Mouse (Mus musculus) heart, postnatal 10 days (tissue): ENCODE results near the gene Chga. TPM values are rescaled to one million over a fixed set of nuclear protein-coding genes. Genes with fewer than 3 reads are reported as not detected.
A peak's percentile ranks its signal among the peaks of the same experiment; 100 is the strongest.

Source experiments
- DNase-seq, 2 experiments: peaks; one replicate each; pipeline ENCODE4 v3.0.0; 2021
- intact Hi-C: fragments of 180-260 bp; cut with DNase I; formaldehyde crosslinking; loops from one replicate; pipeline ENCODE4 v1.15.1; 2025
- total RNA-seq, 2 experiments: library from RNA; stranded (reverse); gene quantifications; 2 replicates each; pipeline ENCODE4 v1.2.3; 2021

Chga gene
- total RNA-seq, 2 experiments from 2014 or later, result not detected

DNA sequence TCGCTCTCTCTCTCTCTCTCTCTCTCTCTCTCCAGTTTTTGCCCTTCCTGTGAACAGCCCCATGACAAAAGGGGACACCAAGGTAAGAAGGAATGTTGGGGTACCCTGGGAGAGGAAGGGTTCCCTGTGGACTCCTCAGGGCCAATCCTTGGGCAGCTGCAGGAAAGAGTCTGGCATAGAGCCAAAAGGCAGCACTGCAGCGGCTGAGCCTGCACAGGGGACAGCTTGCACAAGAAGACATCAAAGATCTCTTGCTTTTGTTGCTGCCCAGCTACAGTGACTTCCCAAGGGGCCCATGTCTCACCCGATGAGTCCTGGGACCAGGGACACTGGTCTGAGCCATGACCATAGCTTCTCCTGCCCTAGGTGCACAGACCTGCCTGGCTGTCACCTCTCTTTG lies 1.1 kb downstream of the Chga start:
- no peak for DNase-seq
- intact Hi-C loops, result no loop called here

DNA sequence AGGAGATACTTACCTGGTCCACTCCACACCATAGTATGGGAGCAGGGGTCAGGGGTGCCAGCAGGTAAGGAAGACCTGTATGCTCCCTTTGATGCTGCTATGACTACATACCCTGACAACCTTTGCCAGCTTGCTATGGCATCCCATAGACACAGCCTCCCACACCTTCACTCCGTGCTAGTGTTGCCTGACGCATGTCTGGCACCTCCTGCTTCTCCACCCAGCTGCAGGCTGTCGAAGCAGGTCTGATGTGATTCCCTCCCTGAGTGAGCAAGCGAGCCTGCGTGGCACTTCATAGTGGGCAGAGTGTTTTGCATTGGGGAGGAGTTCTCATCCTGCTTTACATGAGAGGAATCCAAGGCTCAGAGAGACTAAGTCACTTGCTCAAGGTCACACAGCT lies 2.6 kb downstream of the Chga start:
- no peak for DNase-seq
- intact Hi-C loops, result no loop called here

DNA sequence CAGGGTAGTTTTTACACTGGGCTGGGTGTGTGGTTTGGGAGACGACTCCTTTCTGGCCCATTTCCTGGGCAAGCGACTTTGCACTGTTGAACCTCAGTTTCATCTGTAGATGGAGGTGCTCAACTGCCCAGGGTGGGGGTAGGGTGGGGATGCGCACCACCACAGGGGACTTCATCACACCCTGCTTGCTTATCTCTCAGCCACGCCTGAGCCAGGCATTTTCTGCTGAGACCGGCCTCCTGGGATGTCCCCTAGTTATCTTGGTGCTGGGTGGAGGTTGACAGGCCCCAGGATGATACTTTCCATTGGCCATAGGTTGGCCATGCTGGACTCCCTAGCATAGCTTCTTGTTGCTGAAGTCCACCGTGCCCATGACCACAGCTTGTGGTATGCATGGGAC lies 10.3 kb downstream of the Chga start:
- intact Hi-C loops, result no loop called here
- DNase-seq, result no peak

DNA sequence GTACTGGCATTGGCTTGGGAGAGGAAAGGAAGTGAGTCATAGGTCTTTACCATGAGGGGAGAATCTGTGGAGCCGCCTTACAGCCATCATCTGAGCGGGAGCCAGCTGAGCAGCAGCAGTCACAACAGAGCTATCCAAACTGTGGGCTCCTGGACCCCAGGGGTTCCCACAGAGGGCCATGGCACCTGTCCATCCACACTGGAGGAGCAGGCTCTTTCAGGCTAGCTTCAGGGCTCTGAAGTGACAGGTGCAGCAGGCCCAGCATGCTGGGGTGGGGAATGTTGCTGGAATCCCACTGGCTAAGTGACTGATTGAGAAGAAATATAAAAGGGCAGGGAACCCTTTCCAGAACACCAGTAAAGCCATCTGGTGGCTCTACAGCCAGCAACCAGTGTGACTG lies 12.2 kb downstream of the Chga start:
- intact Hi-C loops, result no loop called here
- DNase-seq, result no peak

DNA sequence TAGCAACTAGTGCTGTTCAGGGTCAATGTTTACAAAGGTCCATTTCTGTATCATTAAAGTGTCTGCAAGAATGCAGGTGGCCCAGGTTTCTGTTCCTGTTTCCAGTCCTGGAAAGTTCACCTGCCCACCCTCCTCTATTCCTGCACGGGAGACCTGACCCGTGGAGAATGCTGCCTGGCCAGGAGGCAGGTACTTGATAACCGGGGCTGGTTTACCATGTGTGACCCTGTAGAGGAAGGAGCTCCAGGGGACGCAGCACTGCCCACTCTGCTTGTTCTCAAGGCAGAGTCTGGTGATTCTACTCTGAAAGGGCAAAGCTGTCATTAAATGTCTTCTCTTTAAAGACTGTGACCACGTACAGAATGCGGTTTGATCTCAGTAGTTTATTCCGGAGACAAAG lies 13.4 kb downstream of the Chga start:
- DNase-seq, result no peak
- intact Hi-C loops, result no loop called here

DNA sequence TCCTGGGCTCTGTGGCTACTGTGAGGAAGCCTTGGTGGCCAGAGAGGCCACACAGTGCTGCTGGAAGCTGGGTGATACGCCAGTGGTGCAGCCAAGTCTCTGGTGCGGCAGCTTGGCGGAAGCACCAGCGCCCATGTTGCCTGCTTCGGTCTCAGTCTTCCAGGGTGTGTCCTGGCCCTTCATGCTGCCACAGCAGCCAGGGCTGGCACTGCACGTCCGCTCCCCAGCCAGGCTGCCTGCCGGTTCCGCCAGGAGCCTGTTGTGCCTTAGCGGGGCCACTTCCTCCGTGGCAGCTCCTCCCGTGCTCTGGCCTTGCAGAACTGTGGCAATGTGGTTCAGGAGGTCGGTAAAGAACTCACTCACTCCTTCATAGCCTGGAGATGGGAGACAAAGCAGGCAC lies 15.3 kb downstream of the Chga start:
- intact Hi-C loops, result loop anchor here (10.0 kb wide), 1 partner anchor 495 kb away; no protein-coding TSS in a partner anchor
- no peak for DNase-seq

DNA sequence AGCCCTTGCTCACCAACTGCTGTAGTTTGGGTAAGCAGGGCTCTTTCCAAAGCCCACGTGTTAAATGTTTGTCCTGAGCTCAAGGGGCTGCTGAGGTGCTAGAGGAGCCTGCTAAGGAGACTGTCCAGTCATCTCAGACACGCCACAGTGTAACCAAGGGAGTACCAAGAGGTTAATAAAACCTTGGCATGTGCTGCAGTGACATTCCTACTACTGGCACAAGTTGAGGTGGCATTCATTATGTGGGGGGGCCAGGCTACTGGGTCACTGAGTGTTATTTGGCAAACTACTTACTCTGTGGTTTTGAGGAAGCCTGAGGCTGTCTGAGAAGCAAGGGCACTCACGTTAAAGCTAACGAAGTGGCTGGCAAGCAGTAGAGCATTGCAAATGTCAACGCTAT lies 16.0 kb downstream of the Chga start:
- DNase-seq, result no peak
- intact Hi-C loops, result loop anchor here (10.0 kb wide), 1 partner anchor 494 kb away; no protein-coding TSS in a partner anchor

DNA sequence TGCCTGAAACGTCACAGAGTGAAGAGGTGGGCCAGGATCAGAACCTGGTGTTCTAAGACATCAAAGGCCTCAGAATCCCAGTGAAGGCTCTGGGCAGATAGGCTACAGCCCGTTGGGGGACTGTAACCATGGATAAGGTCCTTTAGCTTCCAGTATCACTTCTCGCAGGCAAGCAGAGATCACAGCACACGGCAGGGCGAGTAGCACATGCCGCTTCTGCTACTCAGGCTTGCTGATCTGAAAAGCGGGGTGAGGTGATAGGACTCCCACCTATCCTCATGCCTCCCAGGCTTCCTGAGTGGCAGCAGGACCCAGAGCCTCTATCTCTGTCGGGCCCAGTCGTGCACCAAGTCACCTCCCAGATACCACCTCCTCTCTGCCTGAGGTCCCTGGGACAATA lies 16.9 kb downstream of the Chga start:
- intact Hi-C loops, result loop anchor here (10.0 kb wide), 1 partner anchor 493 kb away; no protein-coding TSS in a partner anchor
- no peak for DNase-seq

DNA sequence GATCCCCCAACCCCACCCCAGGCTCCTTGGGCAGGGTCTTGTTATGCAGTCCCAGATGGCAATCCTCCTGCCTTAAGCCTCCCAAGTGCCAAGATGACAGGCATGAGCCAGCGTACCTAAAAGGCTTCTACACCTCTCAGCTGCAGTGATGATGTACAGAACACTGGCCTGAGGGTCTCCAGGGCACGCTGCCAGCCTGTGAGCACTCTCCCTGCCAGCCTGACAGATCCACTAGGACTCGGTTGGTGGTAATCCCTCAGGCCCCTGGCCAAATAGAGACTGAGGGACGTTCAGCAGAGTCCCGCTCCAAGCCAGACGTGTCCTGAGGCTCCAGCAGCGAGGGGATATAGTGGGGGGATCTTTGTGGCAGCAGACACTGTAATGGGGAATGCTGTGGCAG lies 18.3 kb downstream of the Chga start:
- DNase-seq, result no peak
- intact Hi-C loops, result loop anchor here (10.0 kb wide), 1 partner anchor 492 kb away; no protein-coding TSS in a partner anchor

DNA sequence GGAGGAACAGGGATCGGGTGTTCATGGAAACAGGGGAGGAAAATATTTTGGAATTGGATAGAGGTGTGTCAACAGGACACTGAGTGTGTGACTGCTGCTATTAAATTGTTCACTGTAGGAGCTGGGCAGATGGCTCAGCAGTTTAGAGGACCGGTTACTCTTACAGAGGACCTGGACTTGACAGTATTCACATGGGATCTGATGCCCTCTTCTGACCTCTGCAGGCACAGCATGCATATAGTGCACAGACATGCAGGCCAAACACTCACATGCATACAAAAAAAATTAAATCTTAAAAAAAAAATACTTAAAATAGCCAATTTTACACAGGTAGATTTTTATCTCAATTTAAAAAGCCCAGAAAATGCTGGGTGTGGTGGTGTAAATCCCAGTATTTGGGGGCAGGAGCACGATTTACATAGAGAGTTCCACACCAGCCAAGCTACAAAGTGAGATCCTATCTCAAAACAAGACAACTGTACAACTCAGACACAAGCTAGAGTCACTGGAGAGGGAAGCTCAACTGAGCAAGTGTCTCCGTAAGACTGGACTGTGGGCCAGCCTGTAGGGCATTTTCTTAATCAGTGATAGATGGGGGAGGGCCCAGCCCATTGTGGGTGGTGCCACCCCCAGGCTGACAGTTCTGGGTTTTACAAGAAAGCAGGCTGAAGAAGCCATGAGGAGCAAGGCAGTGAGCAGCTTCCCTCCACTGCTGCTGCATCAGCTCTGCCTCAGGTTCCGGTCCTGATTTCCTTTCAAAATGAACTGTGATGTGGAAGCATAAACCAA lies 21.0 kb downstream of the Chga start:
- intact Hi-C loops, result loop anchor here (10.0 kb wide), 1 partner anchor 489 kb away; no protein-coding TSS in a partner anchor
- DNase-seq, result no peak

DNA sequence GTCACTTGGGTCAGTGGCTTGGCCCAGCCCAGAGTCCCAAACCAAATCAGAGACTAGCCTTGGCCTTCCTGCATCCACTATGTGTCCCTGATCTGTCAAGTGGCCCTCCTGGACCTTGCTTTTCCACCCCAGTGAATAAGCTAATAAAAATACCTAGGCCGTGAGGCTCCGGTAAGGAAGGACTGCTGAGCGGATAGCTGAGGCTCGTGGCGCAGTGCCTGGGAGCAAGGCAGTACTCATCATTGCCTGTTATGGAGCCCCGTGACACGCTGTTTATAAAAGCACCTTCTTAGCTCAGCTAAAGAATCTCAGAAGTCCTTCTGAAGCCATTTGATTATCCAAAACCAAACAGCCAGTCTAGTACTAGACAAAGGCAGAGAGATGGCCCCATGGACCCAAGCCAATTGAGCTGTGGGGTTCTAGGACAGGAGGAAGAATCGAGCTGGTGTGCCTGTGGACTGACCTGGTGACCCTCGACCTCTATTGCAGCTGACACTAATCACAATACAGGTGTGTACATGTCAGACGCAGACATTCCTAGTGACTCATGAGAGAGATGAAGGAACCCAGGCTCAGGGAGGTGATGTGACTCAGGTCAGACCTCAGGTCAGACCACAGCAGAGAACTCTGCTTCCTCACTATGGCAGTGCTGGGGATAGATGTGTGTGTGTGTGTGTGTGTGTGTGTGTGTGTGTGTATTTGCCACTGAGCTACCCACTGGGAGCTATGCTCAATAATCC lies 22.1 kb downstream of the Chga start:
- no peak for DNase-seq
- intact Hi-C loops, result loop anchor here (10.0 kb wide), 1 partner anchor 488 kb away; no protein-coding TSS in a partner anchor

DNA sequence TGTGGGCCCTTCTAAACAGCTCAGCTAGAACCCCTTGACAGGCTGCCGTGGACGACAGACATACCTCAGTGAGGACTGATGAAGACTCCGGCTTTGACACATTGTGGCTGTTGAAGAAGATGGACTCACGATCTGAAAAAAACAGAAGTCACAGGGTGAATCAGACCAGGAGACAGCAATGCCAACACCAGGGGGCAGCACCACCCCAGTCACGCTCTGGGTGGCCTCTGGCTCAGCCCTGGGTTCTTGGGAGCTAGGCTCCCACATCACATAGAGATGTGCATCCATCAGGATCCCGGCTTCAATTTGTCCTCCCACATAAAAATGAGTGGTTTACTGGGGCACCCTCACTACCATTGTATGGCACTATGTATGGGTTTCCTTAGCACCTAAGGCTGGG lies 24.3 kb downstream of the Chga start:
- intact Hi-C loops, result loop anchor here (1.0 to 10.0 kb wide), 3 partner anchors 129 to 486 kb away; no protein-coding TSS in a partner anchor
- DNase-seq, result peak; percentile 78 to 88

DNA sequence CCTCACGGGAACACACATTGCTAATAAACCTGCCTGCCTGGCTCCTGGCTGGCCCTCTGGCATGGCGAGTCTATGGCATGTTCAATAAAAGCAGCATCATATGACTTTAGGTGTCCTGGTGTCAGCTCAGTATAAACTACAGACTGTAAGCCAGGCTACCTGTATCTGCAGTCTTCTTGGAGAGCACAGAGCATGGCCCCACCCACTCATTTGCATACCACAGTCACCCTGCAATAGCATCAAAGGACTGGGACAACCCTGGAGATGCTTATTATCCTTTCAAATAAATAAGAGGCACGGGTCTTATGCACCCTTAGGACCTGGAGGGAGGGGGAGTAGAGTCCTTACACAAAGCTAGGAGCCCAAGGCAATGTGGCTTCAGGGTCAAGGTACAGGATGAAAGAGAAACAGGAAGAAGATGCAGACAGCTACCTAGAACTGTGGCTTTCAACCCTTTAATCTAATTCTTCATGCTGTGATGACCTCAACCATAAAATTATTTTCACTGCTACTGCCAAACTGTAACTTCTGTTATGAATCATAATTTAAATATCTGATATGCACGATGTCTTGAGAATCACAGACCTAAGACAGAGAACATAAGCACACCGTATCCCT lies 26.9 kb downstream of the Chga start:
- DNase-seq, result no peak
- intact Hi-C loops, result no loop called here

DNA sequence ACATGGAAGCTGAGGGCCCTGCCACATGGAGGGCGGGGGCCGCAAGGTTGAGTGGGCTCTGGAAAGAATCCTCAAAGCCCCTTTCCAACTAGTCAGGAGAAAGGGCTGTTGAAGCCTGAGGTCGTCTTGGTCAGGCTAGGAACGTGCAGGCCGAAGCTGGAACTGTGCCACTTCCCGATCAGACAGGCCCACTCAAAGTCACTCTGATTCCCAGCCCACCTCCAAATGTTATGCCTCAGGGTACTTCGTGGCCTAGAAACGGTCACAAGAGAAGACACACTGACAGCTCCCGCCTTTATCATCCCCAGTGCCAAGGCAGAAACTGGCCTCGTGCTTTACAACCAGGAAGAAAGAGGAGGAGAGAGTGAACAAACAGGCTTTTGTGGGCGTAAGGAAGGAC lies 27.7 kb downstream of the Chga start:
- DNase-seq, result no peak
- intact Hi-C loops, result no loop called here

DNA sequence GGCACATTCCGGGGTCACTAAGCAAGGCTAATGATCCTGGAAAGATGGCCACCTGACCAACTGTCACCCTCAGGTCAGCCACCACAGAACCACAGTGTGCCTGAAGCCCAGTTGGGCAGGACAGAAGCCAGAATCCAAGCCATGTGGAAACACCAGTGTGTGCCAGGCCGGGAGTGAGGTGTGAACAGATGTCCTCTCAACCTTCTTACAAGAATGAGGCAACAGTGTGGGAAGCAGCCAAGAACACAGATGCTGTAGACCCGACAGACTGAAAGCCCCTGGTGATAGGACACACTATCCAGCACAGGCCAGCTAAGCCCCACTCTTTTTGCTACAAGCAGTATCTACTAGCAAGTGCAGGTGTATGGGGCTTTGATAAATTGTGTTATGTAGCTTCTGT lies 30.6 kb downstream of the Chga start:
- DNase-seq, result peak; percentile 74 to 75
- intact Hi-C loops, result no loop called here

DNA sequence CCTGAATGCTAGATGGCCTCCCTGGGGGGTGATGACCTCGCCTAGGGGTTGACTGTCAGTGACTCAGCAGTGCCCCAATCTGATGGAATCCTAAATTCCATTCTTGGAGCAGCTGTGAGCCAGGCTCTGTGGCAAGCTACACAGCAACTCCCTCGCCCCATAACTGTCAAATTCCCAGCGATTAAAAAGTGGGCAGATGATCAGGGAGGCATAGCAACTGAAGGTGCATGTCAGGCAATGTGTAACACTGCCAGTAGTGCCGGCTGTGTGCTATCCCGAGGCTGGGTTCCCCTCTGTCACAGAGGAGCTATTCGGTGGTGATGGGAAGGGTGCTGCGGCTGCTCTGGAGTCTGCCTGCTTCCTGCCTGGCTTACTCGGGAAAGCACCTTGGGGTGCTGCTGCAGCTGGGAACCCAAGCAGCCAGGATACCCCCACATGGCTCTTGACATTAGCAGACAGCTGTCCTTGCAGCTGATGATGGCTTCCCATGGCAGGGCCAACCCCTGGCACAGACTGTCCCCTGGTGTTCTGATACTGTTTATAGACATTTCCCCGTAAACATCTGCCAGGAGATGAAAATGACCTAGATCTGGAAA lies 31.6 kb downstream of the Chga start:
- intact Hi-C loops, result no loop called here
- peak; percentile 54 to 65 for DNase-seq

DNA sequence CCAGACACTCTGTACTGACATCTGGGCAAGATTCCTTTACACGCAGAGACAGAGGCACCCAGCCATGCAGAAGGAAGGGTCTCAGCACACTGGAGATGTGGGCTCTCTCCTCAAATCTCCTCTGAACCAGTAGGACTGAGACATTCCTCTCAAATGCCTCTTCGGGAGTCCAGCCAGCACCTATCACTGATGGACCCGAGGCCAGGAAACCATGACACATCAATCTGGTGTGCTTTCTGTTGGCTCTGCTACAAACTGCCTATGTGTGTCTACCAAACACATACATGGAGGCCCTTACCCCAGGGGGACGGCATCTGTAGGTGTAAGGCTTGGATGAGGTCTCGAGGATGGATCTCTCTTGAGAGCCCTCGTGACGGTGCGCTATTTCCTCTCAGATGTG lies 32.3 kb downstream of the Chga start:
- peak; percentile 15 to 23 for DNase-seq
- intact Hi-C loops, result no loop called here

DNA sequence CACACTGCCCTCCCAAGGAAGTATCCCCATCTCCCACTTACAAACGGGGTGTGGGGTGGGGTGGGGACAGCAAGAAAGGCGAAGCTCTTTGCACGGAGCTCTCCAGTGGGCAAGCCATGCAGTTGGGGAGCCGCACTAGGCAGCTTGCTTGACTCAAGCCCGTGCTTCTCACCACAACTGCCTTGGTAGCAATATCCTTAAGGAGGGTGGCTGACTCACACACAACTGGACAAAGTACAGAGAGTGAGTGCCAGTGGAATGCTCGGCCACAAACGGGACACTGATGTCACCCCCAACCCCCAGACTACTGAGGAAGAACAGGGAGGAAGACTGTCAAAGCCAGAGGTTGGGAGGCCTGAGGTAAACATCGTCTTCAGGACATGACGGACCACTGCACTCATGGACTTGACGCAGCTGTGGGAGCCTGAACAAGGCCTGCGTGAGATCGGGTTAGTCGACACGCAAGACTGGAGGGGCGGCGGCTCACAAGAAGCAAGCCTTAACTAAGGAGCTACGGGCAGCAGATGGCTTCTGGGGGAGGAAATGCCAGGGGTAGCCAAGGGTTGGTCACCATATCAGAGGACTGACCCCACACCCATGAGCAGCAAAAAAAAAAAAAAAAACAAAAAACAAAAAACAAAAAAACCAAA lies 36.1 kb downstream of the Chga start:
- intact Hi-C loops, result loop anchor here (5.0 kb wide), 1 partner anchor 86 kb away; no protein-coding TSS in a partner anchor
- DNase-seq, result no peak

DNA sequence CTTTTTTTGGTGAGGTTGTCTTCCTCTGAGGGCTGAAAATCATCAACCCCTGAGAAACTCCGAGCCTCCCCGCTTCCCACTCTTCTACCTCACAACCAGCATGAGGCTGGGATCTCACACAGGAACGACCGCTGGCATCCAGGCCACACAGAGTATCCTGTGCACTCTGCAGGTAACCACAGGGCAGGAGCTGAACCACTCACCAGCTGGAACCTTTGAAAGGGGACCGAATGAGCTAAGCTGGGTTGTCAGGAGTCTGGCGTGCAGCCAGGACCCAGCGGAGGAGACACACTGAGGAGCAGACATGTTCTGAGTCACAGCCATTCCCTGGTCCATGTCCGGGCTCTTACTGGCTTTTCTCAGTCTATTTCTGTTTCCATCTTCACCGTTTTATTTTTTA lies 38.9 kb downstream of the Chga start:
- peak; percentile 63 to 65 for DNase-seq
- intact Hi-C loops, result loop anchor here (5.0 kb wide), 1 partner anchor 84 kb away; no protein-coding TSS in a partner anchor

DNA sequence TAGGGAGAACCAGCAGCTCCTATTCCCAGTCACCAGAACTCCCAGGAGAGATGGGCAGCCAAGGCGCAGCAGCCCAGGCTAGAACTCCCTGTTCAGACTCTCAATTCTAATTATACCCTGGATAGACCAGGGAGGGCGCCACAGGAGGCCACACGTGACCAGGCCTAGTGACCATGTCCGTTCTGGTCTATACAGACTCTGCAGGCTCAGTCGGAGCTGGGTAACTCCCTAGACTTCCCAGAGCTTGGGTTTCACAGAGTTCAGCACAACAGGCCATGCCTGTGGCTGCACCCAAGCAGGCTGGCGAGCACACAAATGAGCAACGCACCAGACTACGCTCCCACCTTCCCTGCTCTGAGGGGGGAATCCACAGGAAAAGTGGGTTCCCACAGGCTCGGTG lies 39.9 kb downstream of the Chga start:
- intact Hi-C loops, result loop anchor here (5.0 kb wide), 1 partner anchor 83 kb away; no protein-coding TSS in a partner anchor
- DNase-seq, result no peak
